19 mouse cellular contexts compared by ENCODE assay signal in the genomic region with DNA sequence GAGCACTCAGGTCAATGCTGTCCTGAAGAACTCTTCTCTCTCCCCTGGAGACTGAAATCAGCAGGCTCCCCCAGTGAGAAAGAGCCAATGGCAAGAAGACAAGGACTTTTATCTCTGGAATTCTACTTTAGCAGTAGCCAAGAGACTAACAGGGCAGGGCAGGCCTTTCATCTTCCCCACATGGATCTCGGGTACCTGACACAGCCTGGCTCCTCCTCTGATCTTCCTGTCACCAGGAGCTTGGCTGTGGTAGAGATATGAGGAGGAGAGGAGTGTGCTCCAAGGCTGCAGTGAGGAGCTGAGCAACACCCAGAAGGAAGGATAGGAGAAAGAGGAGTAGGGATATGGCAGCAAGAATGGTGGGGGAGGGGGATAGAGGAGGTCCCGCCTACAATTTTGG.
DNase-seq lines count a peak whose midpoint lies in the region; ATAC-seq and TF ChIP-seq lines count a peak whose summit lies in the region.
"Had no signal": no experiment of that assay in that cellular context is flagged by ENCODE, and none has a peak within 500 bp of the region (broad histone marks: within the 10 kb centered on the region; RNA-seq: fewer than 3 reads in every experiment).

No protein-coding gene starts in this region.

- H3K4me2 ChIP-seq in hindbrain, embryonic 11.5 days (replicated peaks; ENCODE audit: low read depth, low read length), result no peak overlapping the region
- H3K4me2 ChIP-seq in lung, embryonic 16.5 days (ENCODE audit: low read depth, low read length), result no peak overlapping the region
- H3K4me2 ChIP-seq: embryonic facial prominence, embryonic 12.5 days; forebrain, embryonic 12.5 days; heart, embryonic 11.5 days; hindbrain, embryonic 15.5 days had no signal

- no peak for TF ChIP-seq CTCF in lung, adult 2 months (IDR thresholded peaks at IDR 0.05; ENCODE audit: insufficient read depth, low read length)

- DNase-seq in heart, adult 11 months, result peak; percentile 93
- DNase-seq in heart, postnatal 14 days, result no peak
- DNase-seq in hindbrain, embryonic 10.5 days (ENCODE audit: low spot score), result no peak
- no peak for DNase-seq in hindbrain, embryonic 11.5 days (ENCODE audit: low spot score)
- no peak for DNase-seq in lung, adult 2 months
- DNase-seq in CD4-positive helper T cell, adult 2 months (ENCODE audit: low read depth, low spot score), result peak; percentile 9
- DNase-seq: adrenal gland, postnatal 14 days; cerebellum, adult 11-12 months; cerebellum, adult 9-10 months; cerebellum, postnatal 25 days; forebrain, postnatal 0 days; gastrocnemius, postnatal 14 days had no signal

- peak overlapping the region; percentile 16; the same call in 1 of the 2 replicates for H3K27ac ChIP-seq in hindbrain, embryonic 10.5 days
- H3K27ac ChIP-seq in hindbrain, embryonic 11.5 days (ENCODE audit: low read depth, low read length), result no peak overlapping the region
- no peak overlapping the region for H3K27ac ChIP-seq in lung, embryonic 16.5 days (ENCODE audit: low read length)
- H3K27ac ChIP-seq: embryonic facial prominence, embryonic 12.5 days; forebrain, embryonic 12.5 days; hindbrain, embryonic 15.5 days had no signal

- no peaks in the 10 kb centered on the region for H3K36me3 ChIP-seq in hindbrain, embryonic 10.5 days
- H3K36me3 ChIP-seq in hindbrain, embryonic 11.5 days (ENCODE audit: control insufficient read depth, insufficient read depth, low read length), result no peaks in the 10 kb centered on the region
- no peaks in the 10 kb centered on the region for H3K36me3 ChIP-seq in lung, embryonic 16.5 days (ENCODE audit: control insufficient read depth, insufficient read depth, low read length)
- H3K36me3 ChIP-seq: embryonic facial prominence, embryonic 12.5 days; forebrain, embryonic 12.5 days; hindbrain, embryonic 15.5 days had no signal

- H3K9me3 ChIP-seq in hindbrain, embryonic 10.5 days, result no peaks in the 10 kb centered on the region
- no peaks in the 10 kb centered on the region for H3K9me3 ChIP-seq in hindbrain, embryonic 11.5 days (ENCODE audit: control insufficient read depth, low read length)
- H3K9me3 ChIP-seq in lung, embryonic 16.5 days (ENCODE audit: control insufficient read depth, low read length), result no peaks in the 10 kb centered on the region
- H3K9me3 ChIP-seq: embryonic facial prominence, embryonic 12.5 days; forebrain, embryonic 12.5 days; hindbrain, embryonic 15.5 days had no signal

- no peak overlapping the region for H3K9ac ChIP-seq in hindbrain, embryonic 11.5 days (ENCODE audit: low read depth, low read length)
- no peak overlapping the region for H3K9ac ChIP-seq in lung, embryonic 16.5 days (ENCODE audit: low read length)
- H3K9ac ChIP-seq: embryonic facial prominence, embryonic 12.5 days; forebrain, embryonic 12.5 days; forebrain, postnatal 0 days; hindbrain, embryonic 15.5 days had no signal

- peaks cover 14% of the 10 kb centered on the region for H3K4me1 ChIP-seq in hindbrain, embryonic 10.5 days (replicated peaks)
- H3K4me1 ChIP-seq in hindbrain, embryonic 11.5 days (replicated peaks; ENCODE audit: control insufficient read depth, insufficient read depth, low read length), result no peaks in the 10 kb centered on the region; the same call in 1 of the 2 replicates
- peaks cover 3% of the 10 kb centered on the region for H3K4me1 ChIP-seq in lung, embryonic 16.5 days (replicated peaks; ENCODE audit: control insufficient read depth, insufficient read depth, low read length)
- no peaks in the 10 kb centered on the region for H3K4me1 ChIP-seq in lung, adult 2 months (ENCODE audit: control insufficient read depth, insufficient read depth, low read length)

- H3K4me3 ChIP-seq in hindbrain, embryonic 10.5 days, result no peak overlapping the region
- H3K4me3 ChIP-seq in hindbrain, embryonic 11.5 days (ENCODE audit: low read depth, low read length), result no peak overlapping the region
- H3K4me3 ChIP-seq in lung, embryonic 16.5 days (ENCODE audit: low read length), result no peak overlapping the region
- no peak overlapping the region for H3K4me3 ChIP-seq in lung, adult 2 months (replicated peaks; ENCODE audit: extremely low read depth, low read depth, low read length)
- H3K4me3 ChIP-seq: embryonic facial prominence, embryonic 12.5 days; forebrain, embryonic 12.5 days; hindbrain, embryonic 15.5 days had no signal

- H3K27me3 ChIP-seq in hindbrain, embryonic 10.5 days (ENCODE audit: insufficient read depth, poor library complexity, severe bottlenecking), result peaks cover 4% of the 10 kb centered on the region; the same call in 1 of the 2 replicates
- no peaks in the 10 kb centered on the region for H3K27me3 ChIP-seq in hindbrain, embryonic 11.5 days (ENCODE audit: control insufficient read depth, insufficient read depth, low read length)
- H3K27me3 ChIP-seq in lung, embryonic 16.5 days (ENCODE audit: control insufficient read depth, insufficient read depth, low read depth, low read length), result no peaks in the 10 kb centered on the region
- H3K27me3 ChIP-seq: embryonic facial prominence, embryonic 12.5 days; forebrain, embryonic 12.5 days; hindbrain, embryonic 15.5 days; Patski had no signal

- intact Hi-C loops in heart, postnatal 14 days (cut with DNase I), result no loop called here

- TF ChIP-seq POLR2A in lung, adult 2 months (IDR thresholded peaks at IDR 0.05; ENCODE audit: borderline replicate concordance, extremely low read depth, low read depth, low read length), result no peak

- ATAC-seq in hindbrain, embryonic 11.5 days (ENCODE audit: low FRiP score), result no peak
- ATAC-seq in lung, embryonic 16.5 days (ENCODE audit: low read depth), result peak; percentile 34; the same call in 1 of the 2 replicates
- ATAC-seq: activated CD4-positive, CD25-positive, alpha-beta regulatory T cell, adult 4 months; forebrain, postnatal 0 days; Patski had no signal

- WGBS in hindbrain, embryonic 10.5 days, result 63% methylated on average over 2 of the region's 2 CpGs
- 88% methylated on average over 2 of the region's 2 CpGs for WGBS in hindbrain, embryonic 11.5 days
- WGBS in lung, embryonic 16.5 days, result 26% methylated on average over 2 of the region's 2 CpGs
- whole genome bisulfite sequencing in lung, adult 2 months, result 57% methylated on average over 2 of the region's 2 CpGs

Comparison
In these comparisons a context has a peak if more than half of its experiments do, and no peak if none do; other contexts are left out.
1. DNase-seq: peak in heart, adult 11 months (single experiment) and CD4-positive helper T cell, adult 2 months (single experiment); none in heart, postnatal 14 days (0 of 2), hindbrain, embryonic 10.5 days (single experiment), hindbrain, embryonic 11.5 days (single experiment) and lung, adult 2 months (single experiment).